Mouse (Mus musculus) E14TG2a.4 (cell line): ENCODE measurements around the gene Dlx5.

Experiments
- CTCF ChIP-seq: conservative IDR thresholded peaks from 2 replicates; pipeline ENCODE4 v1.5.1; 2014; ENCODE audit warnings: low read length
- NANOG ChIP-seq: IDR thresholded peaks from 2 replicates; pipeline ENCODE4 v1.6.1; 2014; ENCODE audit warnings: borderline replicate concordance, low read length, mixed read lengths
- POU5F1 ChIP-seq: IDR thresholded peaks from 2 replicates; pipeline ENCODE4 v1.6.1; 2014; ENCODE audit warnings: low read length, borderline replicate concordance

DNA sequence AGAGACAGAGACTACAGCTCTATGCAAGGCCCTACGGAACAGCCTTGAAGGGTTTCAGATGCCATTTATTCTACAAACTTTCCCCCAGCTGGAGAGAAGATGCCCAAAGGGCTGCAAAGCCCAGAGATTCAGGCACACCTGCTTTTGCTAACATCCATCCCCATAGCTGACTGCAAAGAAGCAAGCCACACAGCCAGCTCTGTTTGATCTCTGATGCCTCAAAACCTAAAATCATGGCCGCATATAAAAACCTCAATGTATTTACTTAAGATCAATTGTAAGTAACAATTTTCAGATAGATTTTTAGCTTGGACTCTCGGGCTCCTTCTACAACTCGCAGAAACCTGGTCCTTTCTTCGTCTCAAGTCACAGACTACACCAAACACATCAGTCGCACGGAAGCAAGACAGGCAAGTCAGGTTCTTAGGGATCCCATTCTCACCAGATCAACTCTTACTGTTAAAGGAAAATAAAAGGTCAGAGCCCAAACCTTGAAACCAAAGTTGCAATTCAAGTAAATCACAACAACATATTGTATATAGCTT, 10.9 kb downstream of the Dlx5 start:
- TF ChIP-seq CTCF (no peak), NANOG (no peak), POU5F1 (no peak)
